Mouse (Mus musculus): ENCODE measurements around the gene Thpo.

DNA sequence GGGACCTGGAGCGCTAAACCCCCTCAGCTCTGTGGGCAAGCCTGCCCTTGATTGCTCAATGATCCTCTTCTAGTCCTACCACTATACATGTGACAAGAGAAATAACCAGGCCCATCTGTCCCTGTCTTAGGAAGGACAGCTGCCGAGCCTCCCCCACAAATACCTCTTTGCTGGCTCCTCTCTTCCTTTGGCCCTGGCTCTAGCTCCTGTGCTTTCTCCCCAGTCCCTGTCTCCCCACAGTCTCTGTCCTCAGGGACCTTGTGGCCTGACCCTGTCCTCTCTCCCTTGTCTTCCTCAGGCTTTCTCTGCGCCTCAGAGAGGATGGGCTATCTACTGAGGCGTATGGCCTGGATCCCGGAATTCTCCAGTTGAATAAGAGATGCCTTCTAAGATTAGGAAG, 2.6 kb downstream of the Thpo start:
- no peak for TF ChIP-seq POLR2A (IDR thresholded peaks at IDR 0.05; ENCODE audit: borderline replicate concordance, control insufficient read depth, low read depth, low read length)
- TF ChIP-seq CTCF (IDR thresholded peaks at IDR 0.05; ENCODE audit: control insufficient read depth, insufficient read depth, low read length): no peak

Measured in bone marrow, adult 2 months (tissue).